Mouse (Mus musculus) olfactory bulb, adult 2 months (tissue): ENCODE results near the gene Cdh18.

Experiments used
- CTCF ChIP-seq: fragments of 200-500 bp; IDR thresholded peaks from 2 replicates; pipeline ENCODE4 v1.5.1; 2012; ENCODE audit warnings: low read depth, mild to moderate bottlenecking, low read length, moderate library complexity; ENCODE audit not compliant: insufficient read depth
- POLR2A ChIP-seq: fragments of 200-500 bp; IDR thresholded peaks from 2 replicates; pipeline ENCODE4 v1.6.1; 2012; ENCODE audit warnings: mild to moderate bottlenecking, low read depth, low read length, moderate library complexity; ENCODE audit not compliant: insufficient read depth

DNA sequence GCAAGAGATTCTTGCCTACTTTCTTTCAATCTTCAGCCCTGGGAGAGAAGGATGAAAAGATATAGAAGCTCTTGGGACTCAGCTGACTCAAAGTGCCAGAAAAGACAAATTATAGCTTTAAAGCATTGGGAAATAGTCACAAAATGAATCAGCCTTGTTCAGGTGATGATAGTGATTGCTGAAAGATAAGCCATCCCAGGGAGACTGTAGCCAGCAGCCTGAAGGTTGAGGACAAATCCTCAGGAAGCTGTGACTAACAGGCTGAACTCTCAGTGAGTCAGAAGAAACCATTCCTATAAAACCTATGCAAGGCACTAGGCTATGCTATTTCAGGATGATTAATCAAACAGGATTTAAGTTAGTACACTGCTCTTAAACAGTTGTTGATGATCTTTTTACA, 184.2 kb downstream of the Cdh18 start:
- no peak for TF ChIP-seq POLR2A
- TF ChIP-seq CTCF, result no peak
